Mouse (Mus musculus) intestine, embryonic 14.5 days (tissue): ENCODE results near the gene Cit. TPM values are rescaled to one million over a fixed set of nuclear protein-coding genes. Genes with fewer than 3 reads are reported as not detected.

ENCODE experiments used
- ATAC-seq: fragments of 200-750 bp; cut with Nextera tagmentation; replicated peaks from 2 replicates; pipeline ENCODE4 v1.8.0; 2017; ENCODE audit warnings: low read depth, moderate number of reproducible peaks, moderate TSS enrichment, moderate library complexity; ENCODE audit not compliant: low FRiP score, low TSS enrichment
- DNase-seq: peaks from one replicate; pipeline ENCODE4 v3.0.0-alpha.2; 2018; ENCODE audit warnings: low spot score
- H3K27ac ChIP-seq: fragments of 300-500 bp; sonication (generic); 2 replicates; pipeline ENCODE4 v1.5.1; 2014; ENCODE audit warnings: low read depth, mild to moderate bottlenecking, control low read depth
- H3K27me3 ChIP-seq: fragments of 300-500 bp; sonication (generic); replicated peaks from 2 replicates; pipeline ENCODE4 v1.6.1; 2014; ENCODE audit warnings: low read length, control low read depth; ENCODE audit not compliant: control insufficient read depth, insufficient read depth
- H3K36me3 ChIP-seq: fragments of 300-500 bp; sonication (generic); 2 replicates; pipeline ENCODE4 v1.6.1; 2014; ENCODE audit warnings: low read length, control low read depth; ENCODE audit not compliant: control insufficient read depth, insufficient read depth
- H3K4me1 ChIP-seq: fragments of 300-500 bp; sonication (generic); replicated peaks from 2 replicates; pipeline ENCODE4 v1.6.1; 2014; ENCODE audit warnings: low read length, control low read depth, mixed read lengths; ENCODE audit not compliant: control insufficient read depth, insufficient read depth
- H3K4me2 ChIP-seq: fragments of 300-500 bp; sonication (generic); 2 replicates; pipeline ENCODE4 v1.6.1; 2014; ENCODE audit warnings: low read length
- H3K4me3 ChIP-seq: fragments of 300-500 bp; sonication (generic); 2 replicates; pipeline ENCODE4 v1.5.1; 2014; ENCODE audit warnings: low read depth, low read length, control low read depth, mixed read lengths
- H3K9ac ChIP-seq: fragments of 300-500 bp; sonication (generic); 2 replicates; pipeline ENCODE4 v1.6.1; 2014; ENCODE audit warnings: mild to moderate bottlenecking, low read length
- H3K9me3 ChIP-seq: fragments of 300-500 bp; sonication (generic); 2 replicates; pipeline ENCODE4 v1.6.1; 2016; ENCODE audit warnings: low read length, control low read depth; ENCODE audit not compliant: control insufficient read depth
- WGBS: fragments of 180-500 bp; shearing (Covaris S2); extraction: QIAGEN DNeasy Blood & Tissue Kit; methylation state at CpG from one replicate; pipeline ENCODE4 v1.1.7; 2014; 5-methylcytosine and 5-hydroxymethylcytosine counted together
- polyA plus RNA-seq: library from polyadenylated mRNA; unstranded; fragments of >200 nt; fragmentation: Nextera tagmentation; extraction: Ambion mirVana; gene quantifications from 2 replicates; pipeline ENCODE4 v1.2.1, GENCODE M21; 2014

Cit gene
- polyA plus RNA-seq, 1 experiment from 2014 or later = 25.8 TPM

DNA sequence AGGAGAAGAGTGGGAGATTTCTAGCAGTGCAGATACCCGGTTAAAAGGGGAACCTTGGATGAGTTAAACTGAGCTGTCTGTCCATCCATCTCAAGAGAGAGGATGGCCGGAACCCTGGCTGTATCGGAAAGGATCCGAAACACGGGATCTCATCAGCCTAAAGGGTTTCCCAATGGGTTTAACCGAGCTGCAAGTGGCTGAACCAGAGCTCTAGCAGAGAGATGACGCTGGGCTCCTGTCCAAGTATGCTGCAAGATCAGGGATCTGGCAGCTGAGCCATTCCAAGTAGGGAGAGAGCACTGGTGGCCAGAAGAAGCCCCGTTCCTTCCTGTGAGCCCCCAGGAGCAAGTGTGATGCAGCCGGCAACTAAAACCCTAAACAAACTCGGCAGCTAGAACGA lies 64.0 kb downstream of the Cit start:
- 46% methylated on average over 11 of the region's 11 CpGs for WGBS
- H3K36me3 ChIP-seq = no peaks in the 10 kb centered on the region
- no peaks in the 10 kb centered on the region for H3K9me3 ChIP-seq
- H3K9ac ChIP-seq = no peak overlapping the region
- DNase-seq = no peak
- no peak overlapping the region for H3K4me3 ChIP-seq
- H3K4me2 ChIP-seq = no peak overlapping the region
- ATAC-seq = no peak
- H3K4me1 ChIP-seq = peaks cover 11% of the 10 kb centered on the region
- H3K27ac ChIP-seq = no peak overlapping the region
- H3K27me3 ChIP-seq = no peaks in the 10 kb centered on the region; the same call in 1 of the 2 replicates

GRCm38 (mm10) chr5:115910491-115910890 lies 65.4 kb downstream of the Cit start:
- no peaks in the 10 kb centered on the region for H3K9me3 ChIP-seq
- peaks cover 11% of the 10 kb centered on the region for H3K4me1 ChIP-seq
- H3K27ac ChIP-seq = no peak overlapping the region
- H3K4me2 ChIP-seq = no peak overlapping the region
- ATAC-seq (no peak), DNase-seq (no peak)
- no peak overlapping the region for H3K9ac ChIP-seq
- no peaks in the 10 kb centered on the region; the same call in 1 of the 2 replicates for H3K27me3 ChIP-seq
- WGBS = 31% methylated on average over 11 of the region's 11 CpGs
- H3K36me3 ChIP-seq = no peaks in the 10 kb centered on the region
- no peak overlapping the region for H3K4me3 ChIP-seq

GRCm38 (mm10) chr5:115915481-115915880 lies 70.4 kb downstream of the Cit start:
- no peak overlapping the region for H3K4me2 ChIP-seq
- H3K4me3 ChIP-seq = no peak overlapping the region
- H3K27me3 ChIP-seq = no peaks in the 10 kb centered on the region
- no peaks in the 10 kb centered on the region for H3K9me3 ChIP-seq
- H3K27ac ChIP-seq = no peak overlapping the region
- no peaks in the 10 kb centered on the region for H3K36me3 ChIP-seq
- DNase-seq (no peak), ATAC-seq (no peak)
- WGBS = 90% methylated on average over 5 of the region's 5 CpGs
- H3K4me1 ChIP-seq = no peaks in the 10 kb centered on the region
- H3K9ac ChIP-seq = no peak overlapping the region

- H3K9me3 ChIP-seq = no peaks in the 10 kb centered on the region
- WGBS = 88% methylated on average over 4 of the region's 4 CpGs
- no peak overlapping the region for H3K27ac ChIP-seq
- no peak overlapping the region for H3K4me3 ChIP-seq
- H3K9ac ChIP-seq = no peak overlapping the region
- no peak for ATAC-seq
- no peaks in the 10 kb centered on the region for H3K27me3 ChIP-seq
- no peaks in the 10 kb centered on the region for H3K36me3 ChIP-seq
- no peak for DNase-seq
- H3K4me2 ChIP-seq = no peak overlapping the region
- H3K4me1 ChIP-seq = no peaks in the 10 kb centered on the region
These were observed 72.9 kb downstream of the Cit start for GRCm38 (mm10) chr5:115917960-115918359.

DNA sequence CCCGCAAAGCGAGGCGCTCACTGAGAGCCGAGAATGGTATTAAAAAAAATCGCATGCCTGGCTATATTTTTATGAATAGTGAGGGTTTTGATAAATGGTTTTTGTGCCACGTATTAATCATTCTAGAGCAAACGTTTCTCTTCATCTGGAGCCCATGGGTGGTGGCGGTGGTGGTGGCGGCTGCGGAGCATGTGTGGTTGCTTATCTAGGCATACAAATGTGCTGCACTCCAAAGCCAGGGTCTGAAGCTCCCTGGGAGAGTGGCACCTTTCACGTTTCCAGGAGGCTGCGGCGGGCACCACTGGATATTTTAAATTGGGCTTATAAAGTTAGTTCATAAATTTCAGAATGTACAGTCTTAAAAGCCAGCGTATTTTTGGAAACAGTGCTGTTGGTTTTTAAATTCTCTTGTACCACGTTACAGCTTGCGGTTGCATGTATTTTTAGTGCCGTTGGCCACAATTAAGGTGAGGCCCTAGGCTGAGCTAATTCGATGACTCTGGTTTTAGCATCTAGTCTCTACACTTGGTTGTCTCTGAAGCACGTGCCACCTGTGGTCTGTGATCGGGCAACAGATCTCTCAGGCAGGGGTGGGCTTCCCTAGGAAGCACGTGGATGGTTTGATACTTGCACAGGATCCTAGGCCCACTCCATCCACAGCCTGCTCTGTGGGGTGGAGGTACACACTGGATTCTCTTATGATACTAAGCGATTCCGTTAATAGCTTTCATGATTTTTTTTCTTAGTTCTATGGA lies 73.7 kb downstream of the Cit start:
- Histone ChIP-seq H3K4me1 (no peaks in the 10 kb centered on the region), H3K9ac (no peak overlapping the region), H3K9me3 (no peaks in the 10 kb centered on the region), H3K4me2 (no peak overlapping the region), H3K27me3 (no peaks in the 10 kb centered on the region), H3K4me3 (no peak overlapping the region), H3K36me3 (no peaks in the 10 kb centered on the region), H3K27ac (no peak overlapping the region)
- ATAC-seq (no peak), DNase-seq (no peak)
- WGBS = 88% methylated on average over 23 of the region's 23 CpGs

DNA sequence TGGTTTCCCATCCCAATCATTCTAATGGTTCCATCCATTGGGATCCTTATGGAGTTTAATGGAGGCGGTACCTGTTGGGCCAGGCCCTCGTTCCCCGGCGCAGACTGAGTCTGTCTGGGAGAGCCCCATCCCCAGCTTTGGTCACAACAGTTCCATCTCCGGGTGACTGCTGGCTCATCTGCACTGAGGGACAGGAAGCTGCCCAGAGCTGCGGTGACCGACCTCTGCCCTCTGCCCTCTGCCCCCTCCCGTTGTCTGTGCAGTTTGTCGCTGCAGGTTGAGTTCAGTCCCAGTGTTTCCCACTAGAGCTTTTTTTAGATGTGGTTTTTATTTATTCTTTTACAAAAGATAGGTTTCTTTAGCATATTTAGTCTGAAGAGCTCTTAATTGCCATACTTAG lies 76.9 kb downstream of the Cit start:
- Histone ChIP-seq H3K4me3 (no peak overlapping the region), H3K9ac (no peak overlapping the region), H3K9me3 (no peaks in the 10 kb centered on the region), H3K36me3 (peaks cover 5% of the 10 kb centered on the region; the same call in 1 of the 2 replicates), H3K27ac (no peak overlapping the region), H3K27me3 (no peaks in the 10 kb centered on the region), H3K4me1 (no peaks in the 10 kb centered on the region), H3K4me2 (no peak overlapping the region)
- no peak for ATAC-seq
- WGBS = 60% methylated on average over 9 of the region's 9 CpGs
- no peak for DNase-seq

DNA sequence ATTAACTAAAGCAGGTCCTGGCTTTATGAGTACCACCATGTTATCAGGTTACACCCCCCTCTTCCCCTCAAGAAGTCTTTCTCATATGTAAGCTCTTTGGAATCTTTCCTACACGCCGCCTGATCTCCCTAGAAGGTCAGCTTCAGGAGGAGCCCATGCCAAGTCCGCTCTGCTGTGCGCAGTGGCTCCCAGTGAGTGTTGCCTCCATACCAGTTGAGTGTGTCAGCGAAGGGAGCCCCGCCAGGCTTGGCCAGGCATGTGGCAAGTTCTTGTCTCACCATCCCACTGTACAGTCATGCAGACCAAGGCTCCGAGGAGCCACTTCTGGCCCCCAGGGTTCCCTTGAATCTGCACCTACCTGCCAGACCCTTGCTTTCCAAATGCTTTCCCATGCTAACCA lies 79.9 kb downstream of the Cit start:
- Histone ChIP-seq H3K9ac (no peak overlapping the region), H3K9me3 (no peaks in the 10 kb centered on the region), H3K27ac (no peak overlapping the region), H3K4me3 (no peak overlapping the region), H3K27me3 (no peaks in the 10 kb centered on the region), H3K4me1 (no peaks in the 10 kb centered on the region), H3K36me3 (peaks cover 32% of the 10 kb centered on the region), H3K4me2 (no peak overlapping the region)
- no peak for ATAC-seq
- WGBS = 91% methylated on average over 7 of the region's 7 CpGs
- DNase-seq = no peak

GRCm38 (mm10) chr5:115928786-115929507 lies 83.9 kb downstream of the Cit start:
- WGBS = 85% methylated on average over 16 of the region's 16 CpGs
- H3K4me3 ChIP-seq = no peak overlapping the region
- H3K36me3 ChIP-seq = peaks cover 48% of the 10 kb centered on the region
- H3K27me3 ChIP-seq = no peaks in the 10 kb centered on the region
- no peak for DNase-seq
- no peak overlapping the region for H3K4me2 ChIP-seq
- no peaks in the 10 kb centered on the region for H3K4me1 ChIP-seq
- no peak overlapping the region for H3K9ac ChIP-seq
- H3K9me3 ChIP-seq = no peaks in the 10 kb centered on the region
- no peak overlapping the region for H3K27ac ChIP-seq
- no peak for ATAC-seq

GRCm38 (mm10) chr5:115932325-115932724 lies 87.2 kb downstream of the Cit start:
- Histone ChIP-seq H3K9me3 (no peaks in the 10 kb centered on the region), H3K4me3 (no peak overlapping the region), H3K27me3 (no peaks in the 10 kb centered on the region), H3K4me2 (no peak overlapping the region), H3K4me1 (no peaks in the 10 kb centered on the region), H3K36me3 (peaks cover 54% of the 10 kb centered on the region), H3K9ac (no peak overlapping the region), H3K27ac (no peak overlapping the region)
- WGBS = 94% methylated on average over 11 of the region's 11 CpGs
- DNase-seq (no peak), ATAC-seq (no peak)
